Mouse (Mus musculus): ENCODE data around the gene Rpgrip1l.

- TF ChIP-seq GATA1 (IDR thresholded peaks at IDR 0.05; ENCODE audit: borderline replicate concordance, low read length) (no peak), FLI1 (IDR thresholded peaks at IDR 0.05; ENCODE audit: low read length) (no peak)
These were observed at the start of gene Rpgrip1l, which contains the start of gene Fto for GRCm38 (mm10) chr8:91312835-91313832.
